Mouse (Mus musculus): Measurements from ENCODE around the gene Ncoa1. TPM values are rescaled to one million over a fixed set of nuclear protein-coding genes. Genes with fewer than 3 reads are reported as not detected.

Ncoa1 gene
- polyA plus RNA-seq, 1 experiment from 2014 or later = 2.6 TPM

GRCm38 (mm10) chr12:4506810-4507430 is 29.9 kb upstream of the Ncoa1 start:
- Histone ChIP-seq H3K4me1 (replicated peaks; ENCODE audit: control insufficient read depth, insufficient read depth, low read length) (peaks cover 3% of the 10 kb centered on the region), H3K4me2 (no peak overlapping the region), H3K4me3 (ENCODE audit: low read depth, low read length) (no peak overlapping the region), H3K27me3 (replicated peaks; ENCODE audit: control insufficient read depth, insufficient read depth, low read length) (no peaks in the 10 kb centered on the region), H3K27ac (ENCODE audit: low read depth, low read length) (no peak overlapping the region), H3K36me3 (ENCODE audit: control insufficient read depth, insufficient read depth, low read length) (no peaks in the 10 kb centered on the region), H3K9ac (ENCODE audit: low read depth, low read length) (no peak overlapping the region), H3K9me3 (ENCODE audit: control insufficient read depth, low read length) (no peaks in the 10 kb centered on the region)
- 48% methylated on average over 7 of the region's 7 CpGs for whole genome bisulfite sequencing
- DNase-seq (ENCODE audit: low spot score) (no peak), ATAC-seq (replicated peaks; ENCODE audit: low FRiP score) (no peak)

GRCm38 (mm10) chr12:4505298-4505697 is 28.3 kb upstream of the Ncoa1 start:
- Histone ChIP-seq H3K4me2 (no peak overlapping the region), H3K9me3 (ENCODE audit: control insufficient read depth, low read length) (no peaks in the 10 kb centered on the region), H3K4me3 (ENCODE audit: low read depth, low read length) (no peak overlapping the region), H3K27me3 (replicated peaks; ENCODE audit: control insufficient read depth, insufficient read depth, low read length) (no peaks in the 10 kb centered on the region), H3K27ac (ENCODE audit: low read depth, low read length) (no peak overlapping the region), H3K9ac (ENCODE audit: low read depth, low read length) (no peak overlapping the region), H3K36me3 (ENCODE audit: control insufficient read depth, insufficient read depth, low read length) (no peaks in the 10 kb centered on the region), H3K4me1 (replicated peaks; ENCODE audit: control insufficient read depth, insufficient read depth, low read length) (peaks cover 6% of the 10 kb centered on the region)
- ATAC-seq (replicated peaks; ENCODE audit: low FRiP score) (no peak), DNase-seq (ENCODE audit: low spot score) (no peak)
- 33% methylated on average over 6 of the region's 6 CpGs for WGBS

GRCm38 (mm10) chr12:4503673-4504326 is 26.8 kb upstream of the Ncoa1 start:
- no peaks in the 10 kb centered on the region for H3K9me3 ChIP-seq (ENCODE audit: control insufficient read depth, low read length)
- no peak for ATAC-seq (replicated peaks; ENCODE audit: low FRiP score)
- H3K27ac ChIP-seq (ENCODE audit: low read depth, low read length) = no peak overlapping the region
- H3K36me3 ChIP-seq (ENCODE audit: control insufficient read depth, insufficient read depth, low read length) = no peaks in the 10 kb centered on the region
- no peak overlapping the region for H3K4me3 ChIP-seq (ENCODE audit: low read depth, low read length)
- no peaks in the 10 kb centered on the region for H3K27me3 ChIP-seq (replicated peaks; ENCODE audit: control insufficient read depth, insufficient read depth, low read length)
- peaks cover 6% of the 10 kb centered on the region for H3K4me1 ChIP-seq (replicated peaks; ENCODE audit: control insufficient read depth, insufficient read depth, low read length)
- DNase-seq (ENCODE audit: low spot score) = no peak
- H3K9ac ChIP-seq (ENCODE audit: low read depth, low read length) = no peak overlapping the region
- 74% methylated on average over 2 of the region's 2 CpGs for WGBS
- H3K4me2 ChIP-seq = no peak overlapping the region

DNA sequence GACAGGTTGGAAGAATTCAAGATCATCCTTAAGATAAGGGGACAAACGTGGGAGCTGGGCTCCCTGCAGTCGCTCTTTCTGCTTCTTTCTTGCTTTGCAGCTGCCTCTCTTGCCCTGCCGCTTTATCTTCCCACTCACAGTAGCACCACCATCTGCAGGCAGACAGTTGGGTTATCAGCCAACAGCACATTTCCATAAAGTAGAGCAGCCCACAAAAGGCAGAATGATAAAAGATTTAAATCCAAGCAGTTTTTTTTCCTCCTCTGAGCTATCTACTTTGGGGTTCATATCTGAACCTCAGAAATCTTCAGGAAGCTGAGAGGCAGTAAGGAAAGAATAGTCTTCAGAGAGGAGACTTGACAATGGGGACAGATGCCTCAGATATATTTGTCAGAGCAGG is 24.9 kb upstream of the Ncoa1 start:
- Histone ChIP-seq H3K27ac (ENCODE audit: low read depth, low read length) (no peak overlapping the region), H3K9me3 (ENCODE audit: control insufficient read depth, low read length) (no peaks in the 10 kb centered on the region), H3K4me1 (replicated peaks; ENCODE audit: control insufficient read depth, insufficient read depth, low read length) (peaks cover 6% of the 10 kb centered on the region), H3K4me3 (ENCODE audit: low read depth, low read length) (no peak overlapping the region), H3K27me3 (replicated peaks; ENCODE audit: control insufficient read depth, insufficient read depth, low read length) (no peaks in the 10 kb centered on the region), H3K9ac (ENCODE audit: low read depth, low read length) (no peak overlapping the region), H3K36me3 (ENCODE audit: control insufficient read depth, insufficient read depth, low read length) (no peaks in the 10 kb centered on the region), H3K4me2 (no peak overlapping the region)
- DNase-seq (ENCODE audit: low spot score) (no peak), ATAC-seq (replicated peaks; ENCODE audit: low FRiP score) (peak; percentile 94)
- 15% methylated on average over 3 of the region's 3 CpGs for WGBS

DNA sequence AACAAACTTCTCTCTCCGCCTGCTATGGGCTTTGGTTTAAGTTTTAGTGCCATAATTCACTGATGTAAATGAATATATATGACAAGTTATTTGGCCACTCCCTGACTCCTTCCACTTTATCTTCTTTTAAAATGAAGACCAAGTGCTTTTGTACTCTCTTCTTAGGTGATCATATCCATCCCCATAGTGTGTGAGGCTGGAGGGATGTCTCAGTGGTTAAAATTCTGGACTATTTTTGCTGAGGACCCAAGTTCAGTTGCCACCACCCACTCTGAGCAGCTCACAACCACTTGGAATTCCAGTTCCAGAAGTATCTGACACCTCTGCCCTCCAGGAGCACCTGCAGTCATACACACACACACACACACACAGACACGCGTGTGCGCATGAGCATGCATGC is 23.5 kb upstream of the Ncoa1 start:
- Histone ChIP-seq H3K9me3 (ENCODE audit: control insufficient read depth, low read length) (no peaks in the 10 kb centered on the region), H3K36me3 (ENCODE audit: control insufficient read depth, insufficient read depth, low read length) (no peaks in the 10 kb centered on the region), H3K27ac (ENCODE audit: low read depth, low read length) (no peak overlapping the region), H3K4me2 (no peak overlapping the region), H3K4me1 (replicated peaks; ENCODE audit: control insufficient read depth, insufficient read depth, low read length) (peaks cover 6% of the 10 kb centered on the region), H3K4me3 (ENCODE audit: low read depth, low read length) (no peak overlapping the region), H3K27me3 (replicated peaks; ENCODE audit: control insufficient read depth, insufficient read depth, low read length) (no peaks in the 10 kb centered on the region), H3K9ac (ENCODE audit: low read depth, low read length) (no peak overlapping the region)
- DNase-seq (ENCODE audit: low spot score) = no peak
- no peak for ATAC-seq (replicated peaks; ENCODE audit: low FRiP score)
- WGBS = 89% methylated on average over 4 of the region's 4 CpGs

GRCm38 (mm10) chr12:4499651-4500175 is 22.7 kb upstream of the Ncoa1 start:
- WGBS = 71% methylated on average over 3 of the region's 3 CpGs
- Histone ChIP-seq H3K27ac (ENCODE audit: low read depth, low read length) (no peak overlapping the region), H3K36me3 (ENCODE audit: control insufficient read depth, insufficient read depth, low read length) (no peaks in the 10 kb centered on the region), H3K27me3 (replicated peaks; ENCODE audit: control insufficient read depth, insufficient read depth, low read length) (no peaks in the 10 kb centered on the region), H3K4me1 (replicated peaks; ENCODE audit: control insufficient read depth, insufficient read depth, low read length) (peaks cover 6% of the 10 kb centered on the region), H3K4me2 (no peak overlapping the region), H3K4me3 (ENCODE audit: low read depth, low read length) (no peak overlapping the region), H3K9ac (ENCODE audit: low read depth, low read length) (no peak overlapping the region), H3K9me3 (ENCODE audit: control insufficient read depth, low read length) (no peaks in the 10 kb centered on the region)
- DNase-seq (ENCODE audit: low spot score) (no peak), ATAC-seq (replicated peaks; ENCODE audit: low FRiP score) (no peak)

DNA sequence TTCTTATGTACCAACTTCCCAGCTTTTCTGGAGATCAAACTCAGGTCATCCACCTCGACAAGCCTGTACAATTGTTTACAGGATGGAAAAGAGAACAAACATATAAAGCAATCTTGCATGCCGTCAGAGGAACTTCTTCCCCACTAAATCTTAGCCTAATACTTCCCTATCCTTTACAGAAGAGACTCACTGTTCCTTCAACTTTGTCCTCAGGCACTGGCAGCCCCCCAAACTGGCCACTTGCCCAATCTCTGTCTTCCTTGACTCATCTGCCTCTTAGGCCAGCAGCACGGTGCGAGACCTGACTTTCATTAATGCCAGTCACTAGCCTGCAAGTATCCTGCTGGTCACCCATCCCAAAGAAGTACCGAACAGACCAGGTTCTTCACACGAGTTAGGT is 11.4 kb upstream of the Ncoa1 start:
- DNase-seq (ENCODE audit: low spot score) (no peak), ATAC-seq (replicated peaks; ENCODE audit: low FRiP score) (no peak)
- WGBS = 71% methylated on average over 6 of the region's 6 CpGs

DNA sequence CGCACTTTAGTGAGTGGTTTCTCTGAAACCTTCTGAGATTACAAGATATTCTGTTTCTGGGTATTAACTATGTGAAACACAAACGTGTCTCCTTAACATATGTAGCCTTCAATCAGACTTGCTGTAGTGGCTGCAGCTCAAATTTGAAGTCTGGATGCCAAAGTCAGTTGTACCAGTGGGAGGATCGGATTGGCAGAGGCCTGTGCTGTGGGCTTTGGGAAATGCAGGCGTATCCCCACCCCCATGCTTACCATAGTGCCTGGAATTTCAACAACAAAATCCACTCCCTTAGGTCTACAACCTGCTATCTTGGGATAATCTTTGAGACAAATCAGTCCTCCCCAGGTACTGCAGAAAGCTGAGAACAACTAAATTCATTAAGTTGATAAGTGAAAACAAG is 6.4 kb upstream of the Ncoa1 start:
- 72% methylated on average over 4 of the region's 4 CpGs for WGBS
- no peaks in the 10 kb centered on the region for H3K36me3 ChIP-seq (ENCODE audit: control insufficient read depth, insufficient read depth, low read length)
- ATAC-seq (replicated peaks; ENCODE audit: low FRiP score) (no peak), DNase-seq (ENCODE audit: low spot score) (no peak)
- no peak overlapping the region for H3K9ac ChIP-seq (ENCODE audit: low read depth, low read length)
- H3K4me3 ChIP-seq (ENCODE audit: low read depth, low read length) = no peak overlapping the region
- no peaks in the 10 kb centered on the region for H3K9me3 ChIP-seq (ENCODE audit: control insufficient read depth, low read length)
- H3K4me1 ChIP-seq (replicated peaks; ENCODE audit: control insufficient read depth, insufficient read depth, low read length) = no peaks in the 10 kb centered on the region
- peaks cover under 1% of the 10 kb centered on the region; the same call in 1 of the 2 replicates for H3K27me3 ChIP-seq (replicated peaks; ENCODE audit: control insufficient read depth, insufficient read depth, low read length)
- no peak overlapping the region for H3K27ac ChIP-seq (ENCODE audit: low read depth, low read length)
- no peak overlapping the region for H3K4me2 ChIP-seq

More for the DNA sequence above, 11.4 kb upstream of the Ncoa1 start:
- H3K27me3 ChIP-seq (replicated peaks; ENCODE audit: control insufficient read depth, insufficient read depth, low read length) = no peaks in the 10 kb centered on the region
- no peaks in the 10 kb centered on the region for H3K4me1 ChIP-seq (replicated peaks; ENCODE audit: control insufficient read depth, insufficient read depth, low read length)
- H3K27ac ChIP-seq (ENCODE audit: low read depth, low read length) = no peak overlapping the region
- H3K9me3 ChIP-seq (ENCODE audit: control insufficient read depth, low read length) = no peaks in the 10 kb centered on the region
- H3K4me2 ChIP-seq = no peak overlapping the region
- H3K4me3 ChIP-seq (ENCODE audit: low read depth, low read length) = no peak overlapping the region
- no peak overlapping the region for H3K9ac ChIP-seq (ENCODE audit: low read depth, low read length)
- no peaks in the 10 kb centered on the region for H3K36me3 ChIP-seq (ENCODE audit: control insufficient read depth, insufficient read depth, low read length)

GRCm38 (mm10) chr12:4481687-4482086 is 4.7 kb upstream of the Ncoa1 start:
- H3K9me3 ChIP-seq (ENCODE audit: control insufficient read depth, low read length) = no peaks in the 10 kb centered on the region
- 68% methylated on average over 5 of the region's 5 CpGs for WGBS

More at GRCm38 (mm10) chr12:4481687-4482086, 4.7 kb upstream of the Ncoa1 start:
- no peak overlapping the region for H3K9ac ChIP-seq (ENCODE audit: low read depth, low read length)
- H3K4me3 ChIP-seq (ENCODE audit: low read depth, low read length) = no peak overlapping the region
- no peak overlapping the region for H3K4me2 ChIP-seq
- DNase-seq (ENCODE audit: low spot score) = no peak
- H3K27ac ChIP-seq (ENCODE audit: low read depth, low read length) = no peak overlapping the region
- no peak for ATAC-seq (replicated peaks; ENCODE audit: low FRiP score)
- H3K27me3 ChIP-seq (replicated peaks; ENCODE audit: control insufficient read depth, insufficient read depth, low read length) = peaks cover 3% of the 10 kb centered on the region; the same call in 1 of the 2 replicates
- no peaks in the 10 kb centered on the region for H3K4me1 ChIP-seq (replicated peaks; ENCODE audit: control insufficient read depth, insufficient read depth, low read length)
- H3K36me3 ChIP-seq (ENCODE audit: control insufficient read depth, insufficient read depth, low read length) = no peaks in the 10 kb centered on the region
